Mouse (Mus musculus) myocyte (in vitro differentiated cells): ENCODE results near the gene Slc25a45.

Experiments
- CEBPB ChIP-seq: IDR thresholded peaks from 2 replicates; pipeline ENCODE4 v1.6.1; 2011; ENCODE audit warnings: mild to moderate bottlenecking, moderate library complexity; ENCODE audit not compliant: poor library complexity, insufficient read depth, severe bottlenecking
- E2F4 ChIP-seq: IDR thresholded peaks from one replicate; pipeline ENCODE4 v1.6.1; 2011; ENCODE audit warnings: mild to moderate bottlenecking, control low read depth, moderate library complexity; ENCODE audit not compliant: insufficient read depth
- MAX ChIP-seq: IDR thresholded peaks from one replicate; pipeline ENCODE4 v1.6.1; 2011; ENCODE audit warnings: low read depth, mild to moderate bottlenecking, control low read depth
- MYOD1 ChIP-seq, 3 experiments: IDR thresholded peaks; one replicate each; pipeline ENCODE4 v1.6.1; 2011; ENCODE audit warnings: control low read depth in 2 of 3, low read depth in 2 of 3, mild to moderate bottlenecking in 2 of 3, moderate library complexity in 1 of 3; ENCODE audit not compliant: insufficient read length in 2 of 3, control insufficient read depth in 1 of 3
- MYOG ChIP-seq, 3 experiments: IDR thresholded peaks; one replicate each; pipeline ENCODE4 v1.6.1; 2011; ENCODE audit warnings: control low read depth in 2 of 3, low read depth in 2 of 3, mild to moderate bottlenecking in 2 of 3; ENCODE audit not compliant: insufficient read length in 2 of 3, control insufficient read depth in 1 of 3, insufficient read depth in 1 of 3
- POLR2A ChIP-seq: IDR thresholded peaks from one replicate; pipeline ENCODE4 v1.6.1; 2011; ENCODE audit warnings: low read depth, mild to moderate bottlenecking, control low read depth, moderate library complexity; ENCODE audit not compliant: insufficient read length
- POLR2AphosphoS2 ChIP-seq: IDR thresholded peaks from one replicate; pipeline ENCODE4 v1.6.1; 2011; ENCODE audit warnings: low read depth, control low read depth; ENCODE audit not compliant: insufficient read length
- SRF ChIP-seq: IDR thresholded peaks from one replicate; pipeline ENCODE4 v1.6.1; 2011; ENCODE audit warnings: low read depth; ENCODE audit not compliant: control insufficient read depth, insufficient read length
- TCF12 ChIP-seq: IDR thresholded peaks from one replicate; pipeline ENCODE4 v1.6.1; 2011; ENCODE audit warnings: mild to moderate bottlenecking, control low read depth; ENCODE audit not compliant: poor library complexity, insufficient read depth, severe bottlenecking
- TCF3 ChIP-seq: IDR thresholded peaks from one replicate; pipeline ENCODE4 v1.6.1; 2011; ENCODE audit warnings: low read depth, control low read depth; ENCODE audit not compliant: insufficient read length
- USF1 ChIP-seq: IDR thresholded peaks from one replicate; pipeline ENCODE4 v1.6.1; 2011; ENCODE audit warnings: low read depth, mild to moderate bottlenecking, control low read depth, moderate library complexity

DNA sequence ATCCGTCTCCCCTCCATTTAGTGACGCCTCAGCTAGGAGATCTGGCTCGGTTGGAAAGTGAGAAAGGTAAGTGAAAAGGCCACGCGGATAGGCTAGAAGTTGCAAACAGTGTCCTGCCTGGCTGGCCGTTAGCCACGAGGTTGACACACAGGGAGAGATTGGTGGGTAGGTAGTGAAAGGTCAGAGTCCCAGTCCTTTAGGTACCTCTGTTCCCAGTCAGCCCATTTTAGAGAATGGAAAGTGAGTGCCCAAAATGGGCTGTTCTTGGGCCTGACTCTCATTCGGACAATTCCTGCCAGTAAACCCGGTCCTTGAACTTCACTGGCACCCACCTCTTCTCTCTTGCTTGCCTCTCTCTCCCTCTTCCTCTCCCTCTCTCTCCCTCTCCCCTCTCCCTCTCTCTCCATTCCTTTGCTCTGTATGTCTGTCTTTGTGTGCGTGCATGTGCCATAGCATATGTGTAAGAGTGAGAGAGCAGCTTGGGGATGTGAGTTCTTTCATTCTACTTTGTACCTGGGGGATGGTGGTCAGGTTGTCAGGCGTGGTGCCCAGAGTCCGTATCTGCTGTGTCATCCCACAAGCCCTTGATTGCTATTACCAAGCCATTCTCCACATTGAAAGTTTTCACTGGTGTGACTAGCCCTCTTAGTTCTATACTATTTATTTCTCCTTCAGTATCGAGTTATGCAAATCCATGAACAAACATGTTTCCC lies 35.6 kb downstream of the Slc25a45 start, which contains the start of gene Dpf2:
- no peak for TF ChIP-seq POLR2A
- no peak for TF ChIP-seq E2F4
- no peak for TF ChIP-seq TCF12
- no peak for TF ChIP-seq USF1
- no peak for TF ChIP-seq SRF
- TF ChIP-seq CEBPB = no peak
- no peak for TF ChIP-seq MYOG (IDR thresholded peaks at IDR 0.05; ENCODE audit: control insufficient read depth in 1 of 3, insufficient read depth in 1 of 3, insufficient read length in 2 of 3, low read depth in 2 of 3)
- no peak for TF ChIP-seq MAX
- TF ChIP-seq POLR2AphosphoS2 = peak; percentile 9
- no peak for TF ChIP-seq TCF3
- no peak for TF ChIP-seq MYOD1 (IDR thresholded peaks at IDR 0.05; ENCODE audit: control insufficient read depth in 1 of 3, insufficient read length in 2 of 3, low read depth in 2 of 3)
